Mouse (Mus musculus): Measurements from ENCODE around the gene Mgat5.

DNA sequence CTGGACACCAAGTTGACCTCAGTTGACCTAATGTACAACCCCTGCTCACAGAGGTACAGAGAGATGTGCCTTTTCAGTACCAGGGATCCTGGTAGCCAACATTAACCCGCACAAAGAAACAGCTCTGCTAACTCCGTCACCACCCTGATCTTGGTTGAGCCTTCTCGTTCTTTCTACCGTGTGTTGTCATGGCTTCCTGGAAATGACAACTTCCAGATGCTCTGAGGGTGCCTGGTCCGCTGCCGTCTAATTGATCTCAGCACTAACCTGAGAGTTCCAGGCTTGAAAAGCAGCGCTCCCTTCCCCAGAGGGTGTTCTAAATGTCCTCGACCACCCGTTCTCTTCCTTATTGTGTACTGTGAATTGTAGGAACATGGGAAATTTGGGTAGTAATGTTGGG, 112.7 kb downstream of the Mgat5 start:
- TF ChIP-seq EP300 (IDR thresholded peaks at IDR 0.05; ENCODE audit: low read depth) (no peak), CTCF (IDR thresholded peaks at IDR 0.05; ENCODE audit: low read depth) (no peak)

Measured in heart, postnatal 0 days (tissue).